Mouse (Mus musculus) megakaryocyte, embryonic 14.5 days (primary cell): ENCODE measurements around the gene Npr1.

Experiments used
- FLI1 ChIP-seq: IDR thresholded peaks from 2 replicates; pipeline ENCODE4 v1.6.1; 2012; ENCODE audit warnings: low read length, inconsistent platforms, mixed read lengths
- GATA1 ChIP-seq: IDR thresholded peaks from 3 replicates; pipeline ENCODE4 v1.6.1; 2012; ENCODE audit warnings: mixed read lengths, low read length, inconsistent platforms, borderline replicate concordance

GRCm38 (mm10) chr3:90433381-90434020 lies 32.2 kb downstream of the Npr1 start, which contains the start of gene Ints3:
- TF ChIP-seq GATA1 (no peak), FLI1 (peak; percentile 64; the same call in 1 of the 2 replicates)
